Mouse (Mus musculus) MEL (cell line): ENCODE results near the gene Btk.

Experiments
- CTCF ChIP-seq, 3 experiments: IDR thresholded peaks in 2 of 3; conservative IDR thresholded peaks in 1 of 3; 2 replicates each; pipeline ENCODE4 v1.5.1; 2011 to 2012; ENCODE audit warnings: low read length in 3 of 3, low read depth in 2 of 3, mild to moderate bottlenecking in 2 of 3, improper control_type of control experiment in 1 of 3, inconsistent platforms in 1 of 3, mixed read lengths in 1 of 3, moderate library complexity in 1 of 3; ENCODE audit not compliant: control insufficient read depth in 1 of 3, insufficient read depth in 1 of 3, poor library complexity in 1 of 3, severe bottlenecking in 1 of 3
- POLR2A ChIP-seq, 2 experiments: IDR thresholded peaks; 2 replicates each; pipeline ENCODE4 v1.6.1; 2011 to 2012; ENCODE audit warnings: low read length in 2 of 2, mild to moderate bottlenecking in 2 of 2, control low read depth in 1 of 2, improper control_type of control experiment in 1 of 2, low read depth in 1 of 2, moderate library complexity in 1 of 2; ENCODE audit not compliant: control insufficient read depth in 1 of 2, insufficient read depth in 1 of 2, poor library complexity in 1 of 2

DNA sequence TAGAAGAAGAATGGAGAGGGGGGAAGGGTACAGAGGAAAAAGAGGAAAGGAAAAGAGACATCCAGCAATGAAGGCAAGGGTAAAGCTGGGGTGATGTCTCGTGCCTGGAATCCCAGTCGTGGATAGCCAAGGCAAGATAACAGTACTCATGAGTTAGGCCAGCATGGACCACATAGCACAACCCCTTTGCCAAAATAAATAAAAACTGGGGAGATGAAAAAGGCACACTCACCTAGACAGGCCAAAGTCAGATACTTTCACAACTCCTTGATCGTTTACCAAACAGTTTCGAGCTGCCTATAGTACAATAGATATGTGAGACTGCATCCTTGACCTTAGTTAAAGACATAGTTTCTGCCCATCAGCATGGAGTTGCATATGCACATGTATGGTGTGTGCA lies 36.0 kb downstream of the Btk start:
- no peak for TF ChIP-seq CTCF (IDR thresholded peaks at IDR 0.05 in 2 of 3, conservative IDR thresholded peaks at IDR 0.05 in 1 of 3; ENCODE audit: control insufficient read depth in 1 of 3, insufficient read depth in 1 of 3, low read depth in 2 of 3, low read length in 3 of 3, poor library complexity in 1 of 3, severe bottlenecking in 1 of 3)
- TF ChIP-seq POLR2A (IDR thresholded peaks at IDR 0.05; ENCODE audit: control insufficient read depth in 1 of 2, insufficient read depth in 1 of 2, low read depth in 1 of 2, low read length in 2 of 2, poor library complexity in 1 of 2): no peak
